Mouse (Mus musculus): Measurements from ENCODE around the gene Apon. TPM values are rescaled to one million over a fixed set of nuclear protein-coding genes. Genes with fewer than 3 reads are reported as not detected.

Apon gene
- polyA plus RNA-seq, 1 experiment from 2014 or later, result 0.30 TPM

Other genes with a start within 250 kb of the Apon start
- gene Hsd17b6, start 246.5 kb upstream of the Apon start, polyA plus RNA-seq (2014; fragmentation: Nextera tagmentation; extraction: Ambion mirVana), result not detected in 2 replicates
- 85.8 and 89.1 TPM in 2 replicates for gene Prim1, start 238.9 kb upstream of the Apon start, polyA plus RNA-seq (2014; fragmentation: Nextera tagmentation; extraction: Ambion mirVana)
- 929 and 986 TPM in 2 replicates for gene Naca, start 218.5 kb upstream of the Apon start, polyA plus RNA-seq (2014; fragmentation: Nextera tagmentation; extraction: Ambion mirVana)
- gene Ptges3, start 195.1 kb upstream of the Apon start, polyA plus RNA-seq (2014; fragmentation: Nextera tagmentation; extraction: Ambion mirVana), result 465 and 489 TPM in 2 replicates
- 2,618 and 2,654 TPM in 2 replicates for gene Atp5b, start 170.8 kb upstream of the Apon start, polyA plus RNA-seq (2014; fragmentation: Nextera tagmentation; extraction: Ambion mirVana)
- 23.7 and 26.2 TPM in 2 replicates for gene Baz2a, start 162.5 kb upstream of the Apon start, polyA plus RNA-seq (2014; fragmentation: Nextera tagmentation; extraction: Ambion mirVana)
- gene Rbms2, start 73.8 kb upstream of the Apon start, polyA plus RNA-seq (2014; fragmentation: Nextera tagmentation; extraction: Ambion mirVana), result 25.3 and 31.0 TPM in 2 replicates
- 1.7 TPM in 2 replicates for gene Gls2, start 59.6 kb upstream of the Apon start, polyA plus RNA-seq (2014; fragmentation: Nextera tagmentation; extraction: Ambion mirVana)
- 34.9 and 37.2 TPM in 2 replicates for gene Spryd4, start 42.3 kb upstream of the Apon start, polyA plus RNA-seq (2014; fragmentation: Nextera tagmentation; extraction: Ambion mirVana)
- not detected in 2 replicates for gene Mip, start 28.3 kb upstream of the Apon start, polyA plus RNA-seq (2014; fragmentation: Nextera tagmentation; extraction: Ambion mirVana)
- gene Timeless, start 22.0 kb upstream of the Apon start, polyA plus RNA-seq (2014; fragmentation: Nextera tagmentation; extraction: Ambion mirVana), result 58.1 and 59.5 TPM in 2 replicates
- gene Apof, start 14.6 kb downstream of the Apon start, polyA plus RNA-seq (2014; fragmentation: Nextera tagmentation; extraction: Ambion mirVana), result 0.15 TPM in 1 of 2 replicates, not detected in the other
- 12.0 and 12.8 TPM in 2 replicates for gene Stat2, start 16.5 kb downstream of the Apon start, polyA plus RNA-seq (2014; fragmentation: Nextera tagmentation; extraction: Ambion mirVana)
- gene Il23a, start 44.7 kb downstream of the Apon start, polyA plus RNA-seq (2014; fragmentation: Nextera tagmentation; extraction: Ambion mirVana), result 0.77 TPM in 2 replicates
- 32.7 and 35.0 TPM in 2 replicates for gene Pan2, start 49.2 kb downstream of the Apon start, polyA plus RNA-seq (2014; fragmentation: Nextera tagmentation; extraction: Ambion mirVana)
- 308 and 317 TPM in 2 replicates for gene Cnpy2, start 68.4 kb downstream of the Apon start, polyA plus RNA-seq (2014; fragmentation: Nextera tagmentation; extraction: Ambion mirVana)
- 244 and 254 TPM in 2 replicates for gene Cs, start 83.6 kb downstream of the Apon start, polyA plus RNA-seq (2014; fragmentation: Nextera tagmentation; extraction: Ambion mirVana)
- 11.0 and 15.7 TPM in 2 replicates for gene Coq10a, start 114.9 kb downstream of the Apon start, polyA plus RNA-seq (2014; fragmentation: Nextera tagmentation; extraction: Ambion mirVana)
- gene Ankrd52, start 123.0 kb downstream of the Apon start, polyA plus RNA-seq (2014; fragmentation: Nextera tagmentation; extraction: Ambion mirVana), result 12.1 and 13.3 TPM in 2 replicates
- gene Slc39a5, start 147.1 kb downstream of the Apon start, polyA plus RNA-seq (2014; fragmentation: Nextera tagmentation; extraction: Ambion mirVana), result 47.6 and 56.7 TPM in 2 replicates
- 94.7 and 99.1 TPM in 2 replicates for gene Nabp2, start 157.4 kb downstream of the Apon start, polyA plus RNA-seq (2014; fragmentation: Nextera tagmentation; extraction: Ambion mirVana)
- 30.5 and 36.0 TPM in 2 replicates for gene Rnf41, start 157.6 kb downstream of the Apon start, polyA plus RNA-seq (2014; fragmentation: Nextera tagmentation; extraction: Ambion mirVana)
- 71.9 and 82.2 TPM in 2 replicates for gene Smarcc2, start 205.2 kb downstream of the Apon start, polyA plus RNA-seq (2014; fragmentation: Nextera tagmentation; extraction: Ambion mirVana)
- 1,777 and 1,828 TPM in 2 replicates for gene Myl6, start 240.0 kb downstream of the Apon start, polyA plus RNA-seq (2014; fragmentation: Nextera tagmentation; extraction: Ambion mirVana)
- gene Myl6b, start 244.6 kb downstream of the Apon start, polyA plus RNA-seq (2014; fragmentation: Nextera tagmentation; extraction: Ambion mirVana), result 3.1 TPM in 2 replicates